8 mouse cellular contexts compared by ENCODE assay signal in genomic region chr17:8592427-8593277, GRCm38 (mm10). TPM values are rescaled to one million over a fixed set of nuclear protein-coding genes. Genes with fewer than 3 reads are reported as not detected.
DNase-seq lines count a peak whose midpoint lies in the region; ATAC-seq and TF ChIP-seq lines count a peak whose summit lies in the region.

No protein-coding gene starts in this region.

- no peak overlapping the region for H3K9ac ChIP-seq in heart, embryonic 14.5 days (ENCODE audit: low read length)
- no peak overlapping the region for H3K9ac ChIP-seq in kidney, postnatal 0 days (ENCODE audit: low read depth, low read length)
- no peak overlapping the region for H3K9ac ChIP-seq in liver, adult 2 months (ENCODE audit: low read depth, low read length)
- peak overlapping the region; percentile 55 for H3K9ac ChIP-seq in stomach, embryonic 16.5 days (ENCODE audit: low read length)

- no peaks in the 10 kb centered on the region for H3K36me3 ChIP-seq in heart, embryonic 14.5 days (ENCODE audit: control insufficient read depth, insufficient read depth, low read length)
- no peaks in the 10 kb centered on the region for H3K36me3 ChIP-seq in kidney, postnatal 0 days (ENCODE audit: insufficient read depth, low read length)
- no peaks in the 10 kb centered on the region for H3K36me3 ChIP-seq in liver, adult 2 months (ENCODE audit: control insufficient read depth, insufficient read depth, low read length)
- no peaks in the 10 kb centered on the region for H3K36me3 ChIP-seq in stomach, embryonic 16.5 days (ENCODE audit: control insufficient read depth, insufficient read depth, low read length)

- peak; percentile 78 for TF ChIP-seq CTCF in bone marrow, adult 2 months (IDR thresholded peaks at IDR 0.05; ENCODE audit: control insufficient read depth, insufficient read depth, low read length)
- TF ChIP-seq CTCF in kidney, postnatal 0 days (IDR thresholded peaks at IDR 0.05; ENCODE audit: low read depth) = peak; percentile 95
- peak; percentile 91 for TF ChIP-seq CTCF in liver, adult 2 months (IDR thresholded peaks at IDR 0.05; ENCODE audit: low read depth, low read length)

- no peak for TF ChIP-seq POLR2A in bone marrow, adult 2 months (IDR thresholded peaks at IDR 0.05; ENCODE audit: borderline replicate concordance, control insufficient read depth, low read depth, low read length)
- TF ChIP-seq POLR2A in liver, adult 2 months (IDR thresholded peaks at IDR 0.05; ENCODE audit: extremely low read depth, insufficient read depth, low read length) = no peak

- no peak overlapping the region for H3K4me3 ChIP-seq in bone marrow, adult 2 months (replicated peaks; ENCODE audit: control insufficient read depth, low read depth, low read length)
- peak overlapping the region in 1 of 2 experiments; percentile 25; a peak in 1 of 4 replicates for H3K4me3 ChIP-seq in heart, embryonic 14.5 days (ENCODE audit: control insufficient read depth in 1 of 2, insufficient read depth in 1 of 2, low read depth in 1 of 2, low read length in 2 of 2)
- H3K4me3 ChIP-seq in kidney, postnatal 0 days (replicated peaks; ENCODE audit: low read depth, low read length) = no peak overlapping the region
- no peak overlapping the region for H3K4me3 ChIP-seq in liver, adult 2 months (ENCODE audit: insufficient read depth, low read depth, low read length)
- peak overlapping the region; percentile 27 for H3K4me3 ChIP-seq in stomach, embryonic 16.5 days (replicated peaks; ENCODE audit: low read length)

- no peaks in the 10 kb centered on the region for H3K4me1 ChIP-seq in bone marrow, adult 2 months (ENCODE audit: control insufficient read depth, insufficient read depth, low read length)
- 0 out of 4 replicates have a peak, but pooled peaks cover 0 to 2% of the 10 kb centered on the region in 2 experiments for H3K4me1 ChIP-seq in heart, embryonic 14.5 days (ENCODE audit: control insufficient read depth in 2 of 2, insufficient read depth in 2 of 2, low read length in 2 of 2)
- no peaks in the 10 kb centered on the region for H3K4me1 ChIP-seq in kidney, postnatal 0 days (replicated peaks; ENCODE audit: insufficient read depth, low read length)
- no peaks in the 10 kb centered on the region for H3K4me1 ChIP-seq in liver, adult 2 months (ENCODE audit: control insufficient read depth, insufficient read depth, low read length)
- H3K4me1 ChIP-seq in stomach, embryonic 16.5 days (ENCODE audit: control insufficient read depth, insufficient read depth, low read length) = no peaks in the 10 kb centered on the region

- H3K4me2 ChIP-seq in heart, embryonic 14.5 days (ENCODE audit: low read length) = peak overlapping the region; percentile 47
- peak overlapping the region; percentile 39; the same call in 1 of the 2 replicates for H3K4me2 ChIP-seq in kidney, postnatal 0 days (ENCODE audit: low read length)
- peak overlapping the region; percentile 54 for H3K4me2 ChIP-seq in stomach, embryonic 16.5 days (ENCODE audit: low read depth, low read length)

- 6% methylated on average over 22 of the region's 22 CpGs for WGBS in bone marrow, adult 2 months
- 13% methylated on average over 22 of the region's 22 CpGs for WGBS in heart, embryonic 14.5 days
- WGBS in kidney, postnatal 0 days = 16% methylated on average over 22 of the region's 22 CpGs
- whole genome bisulfite sequencing in liver, adult 2 months = 14% methylated on average over 22 of the region's 22 CpGs
- 12% methylated on average over 22 of the region's 22 CpGs for WGBS in stomach, embryonic 16.5 days

- no peak overlapping the region for H3K27ac ChIP-seq in bone marrow, adult 2 months (ENCODE audit: control insufficient read depth, insufficient read depth, low read depth, low read length, poor library complexity)
- no peak overlapping the region for H3K27ac ChIP-seq in heart, embryonic 14.5 days (replicated peaks in 1 of 2; ENCODE audit: control insufficient read depth in 1 of 2, insufficient read depth in 1 of 2, low read depth in 2 of 2, low read length in 2 of 2)
- no peak overlapping the region for H3K27ac ChIP-seq in kidney, postnatal 0 days
- no peak overlapping the region for H3K27ac ChIP-seq in liver, adult 2 months (replicated peaks; ENCODE audit: insufficient read depth, low read depth, low read length)
- no peak overlapping the region for H3K27ac ChIP-seq in stomach, embryonic 16.5 days (ENCODE audit: low read length)

- peak; percentile 56 for DNase-seq in 416B (ENCODE audit: low read depth)
- DNase-seq in fibroblast of lung, adult 2 months (ENCODE audit: low read depth) = peak; percentile 49
- peak; percentile 92 for DNase-seq in kidney, postnatal 0 days (ENCODE audit: low spot score)
- DNase-seq in liver, adult 2 months (ENCODE audit: extremely low read depth, low read depth, low spot score) = peak; percentile 14
- peak; percentile 85 for DNase-seq in neural tube, embryonic 10.5 days (ENCODE audit: extremely low spot score, low spot score)

- ATAC-seq in heart, embryonic 14.5 days (ENCODE audit: insufficient number of reproducible peaks, insufficient read depth, low FRiP score, low read depth) = 0 out of 2 replicates have a peak, but pooled peaks have one; percentile 13
- ATAC-seq in kidney, postnatal 0 days (replicated peaks; ENCODE audit: low FRiP score, low read depth) = peak; percentile 49
- ATAC-seq in stomach, embryonic 16.5 days (ENCODE audit: insufficient read depth, low FRiP score) = peak; percentile 33; the same call in 1 of the 2 replicates

- no peaks in the 10 kb centered on the region for H3K79me2 ChIP-seq in liver, adult 2 months (ENCODE audit: control insufficient read depth, insufficient read depth, low read length)

- H3K27me3 ChIP-seq in heart, embryonic 14.5 days (ENCODE audit: control insufficient read depth, insufficient read depth, low read length) = peaks cover 19% of the 10 kb centered on the region; the same call in 1 of the 2 replicates
- H3K27me3 ChIP-seq in kidney, postnatal 0 days (ENCODE audit: insufficient read depth, low read length) = no peaks in the 10 kb centered on the region
- no peaks in the 10 kb centered on the region for H3K27me3 ChIP-seq in liver, adult 2 months (ENCODE audit: control insufficient read depth, insufficient read depth, low read length)
- no peaks in the 10 kb centered on the region for H3K27me3 ChIP-seq in stomach, embryonic 16.5 days (ENCODE audit: control insufficient read depth, insufficient read depth, low read length)

- H3K9me3 ChIP-seq in heart, embryonic 14.5 days (ENCODE audit: control insufficient read depth, low read length) = peaks cover 5% of the 10 kb centered on the region; the same call in 1 of the 2 replicates
- no peaks in the 10 kb centered on the region for H3K9me3 ChIP-seq in kidney, postnatal 0 days (replicated peaks; ENCODE audit: low read length)
- H3K9me3 ChIP-seq in stomach, embryonic 16.5 days (replicated peaks; ENCODE audit: control insufficient read depth, low read length) = no peaks in the 10 kb centered on the region

RNA-seq across cellular contexts. Expression of gene Gm17087, which starts 25.9 kb away (rescaled TPM):
- polyA plus RNA-seq in bone marrow, adult 2 months (2011; ENCODE audit: insufficient read depth, insufficient read length, low replicate concordance, missing spikeins) = not detected in 2 replicates
- polyA plus RNA-seq in heart, embryonic 14.5 days (2014; fragmentation: Nextera tagmentation; extraction: Ambion mirVana) = not detected in 2 replicates
- polyA plus RNA-seq in kidney, postnatal 0 days (2015; fragmentation: Nextera tagmentation; extraction: Ambion mirVana) = 0.13 TPM in 1 of 2 replicates, not detected in the other
- total RNA-seq in liver, adult 2 months (2014; rRNA removed) = not detected in 2 replicates
- not detected in 2 replicates for polyA plus RNA-seq in liver, adult 2 months (2012; rRNA removed)
- polyA plus RNA-seq in stomach, embryonic 16.5 days (2015; fragmentation: Nextera tagmentation; extraction: Ambion mirVana) = not detected in 2 replicates

Comparison
In these comparisons a context has a peak if more than half of its experiments do, and no peak if none do; other contexts are left out.
1. DNase-seq: peak in every context shown above with its lines; median percentile 92 in kidney, postnatal 0 days; 85 in neural tube, embryonic 10.5 days; 56 in 416B; 49 in fibroblast of lung, adult 2 months; 14 in liver, adult 2 months.